In genomic region chr8:87783198-87783597, GRCm38 (mm10) we compare ENCODE assay signal across 11 mouse cellular contexts.
DNase-seq lines count a peak whose midpoint lies in the region; ATAC-seq and TF ChIP-seq lines count a peak whose summit lies in the region.
"Had no signal": no experiment of that assay in that cellular context is flagged by ENCODE, and none has a peak within 500 bp of the region (broad histone marks: within the 10 kb centered on the region; RNA-seq: fewer than 3 reads in every experiment).

No protein-coding gene starts in this region.

- H3K4me3 ChIP-seq in kidney, adult 2 months (ENCODE audit: insufficient read depth, low read depth, low read length) = no peak overlapping the region
- H3K4me3 ChIP-seq: erythroblast, embryonic 14.5 days; limb, embryonic 13.5 days; myocyte had no signal

- ATAC-seq in granulocyte monocyte progenitor cell, adult 5-6 weeks (replicated peaks; ENCODE audit: poor library complexity, severe bottlenecking) = no peak
- ATAC-seq: Patski had no signal

- DNase-seq in kidney, adult 2 months = peak; percentile 3
- no peak for DNase-seq in kidney, adult 18-20 months
- DNase-seq in ovary, postnatal 36 days (ENCODE audit: low spot score) = peak; percentile 24
- no peak for DNase-seq in ovary, postnatal 10 days (ENCODE audit: low spot score)
- peak; percentile 47 to 61 for DNase-seq in heart, adult 9 months (ENCODE audit: low spot score in 2 of 2)
- DNase-seq in layer of hippocampus, postnatal 10 days (ENCODE audit: low spot score in 2 of 2) = no peak

- TF ChIP-seq CTCF in kidney, adult 2 months (conservative IDR thresholded peaks at IDR 0.05; ENCODE audit: insufficient read depth, insufficient read length, low read depth, low read length) = no peak

- no peaks in the 10 kb centered on the region for H3K36me3 ChIP-seq in kidney, adult 2 months (ENCODE audit: control insufficient read depth, insufficient read depth, low read length)

- H3K27ac ChIP-seq in kidney, adult 2 months (ENCODE audit: insufficient read depth, low read depth, low read length) = no peak overlapping the region

- 78% methylated on average over 15 of the region's 15 CpGs for WGBS in kidney, adult 2 months

- H3K4me1 ChIP-seq in kidney, adult 2 months (ENCODE audit: control insufficient read depth, insufficient read depth, low read length) = no peaks in the 10 kb centered on the region

- no peaks in the 10 kb centered on the region for H3K27me3 ChIP-seq in kidney, adult 2 months (replicated peaks; ENCODE audit: control insufficient read depth, insufficient read depth, low read length)
- H3K27me3 ChIP-seq: limb, embryonic 13.5 days had no signal

- TF ChIP-seq POLR2A in kidney, adult 2 months (IDR thresholded peaks at IDR 0.05; ENCODE audit: low read depth, low read length) = no peak

Comparison
In these comparisons a context has a peak if more than half of its experiments do, and no peak if none do; other contexts are left out.
1. DNase-seq: peak in kidney, adult 2 months (single experiment), ovary, postnatal 36 days (single experiment) and heart, adult 9 months (2 of 2); none in kidney, adult 18-20 months (single experiment), ovary, postnatal 10 days (single experiment) and layer of hippocampus, postnatal 10 days (0 of 2).